Mouse (Mus musculus) E14TG2a.4 (cell line): ENCODE measurements around the gene Syt8.

Experiments
- CTCF ChIP-seq: conservative IDR thresholded peaks from 2 replicates; pipeline ENCODE4 v1.5.1; 2014; ENCODE audit warnings: low read length
- POU5F1 ChIP-seq: IDR thresholded peaks from 2 replicates; pipeline ENCODE4 v1.6.1; 2014; ENCODE audit warnings: low read length, borderline replicate concordance

GRCm38 (mm10) chr7:142458026-142458425, 23.4 kb downstream of the Syt8 start:
- TF ChIP-seq CTCF: no peak
- no peak for TF ChIP-seq POU5F1
